Mouse (Mus musculus): ENCODE measurements at regions not wholly inside any gene's neighbourhood (a gene's known extent, or its start where the extent isn't known, plus 50 kb on each side); places are given as distances from the start of the nearest gene placed in this dataset.
A peak's percentile ranks its signal among the peaks of the same experiment; 100 is the strongest.

- no peak for DNase-seq (ENCODE audit: low spot score)
Measured at GRCm38 (mm10) chr2:28349911-28350310, 96.7 kb upstream of the Ppp1r26 start.

GRCm38 (mm10) chr2:28351445-28351844 is 95.2 kb upstream of the Ppp1r26 start:
- DNase-seq (ENCODE audit: low spot score): no peak

GRCm38 (mm10) chr2:28352903-28353302 is 93.7 kb upstream of the Ppp1r26 start:
- DNase-seq (ENCODE audit: low spot score): no peak

GRCm38 (mm10) chr2:28362199-28362598 is 84.4 kb upstream of the Ppp1r26 start:
- peak; percentile 8 for DNase-seq (ENCODE audit: low spot score)

- DNase-seq (ENCODE audit: low spot score): no peak
Measured at GRCm38 (mm10) chr2:28364623-28365022, 82.0 kb upstream of the Ppp1r26 start.

DNA sequence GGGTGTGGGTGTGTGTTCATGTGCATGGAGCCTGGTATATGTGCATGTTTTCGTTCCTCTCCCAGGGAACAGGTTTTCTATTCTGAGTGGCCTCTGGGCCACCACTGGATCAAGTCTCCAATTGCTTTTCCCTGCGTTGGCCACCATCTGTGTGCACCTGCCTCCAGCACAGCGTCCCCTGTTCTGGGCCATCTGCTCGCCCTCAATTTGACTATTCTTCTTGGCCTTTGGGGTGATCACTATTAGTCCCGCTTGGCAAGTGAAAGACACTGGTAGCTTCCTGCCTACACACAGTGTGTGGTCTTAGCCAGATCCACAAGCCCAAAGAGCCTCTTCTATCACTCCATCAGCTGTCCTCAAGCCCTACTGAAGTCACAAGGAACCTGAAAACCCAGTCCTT is 80.8 kb upstream of the Ppp1r26 start:
- no peak for DNase-seq (ENCODE audit: low spot score)

GRCm38 (mm10) chr2:28374838-28375237 is 71.8 kb upstream of the Ppp1r26 start:
- peak; percentile 39 for DNase-seq (ENCODE audit: low spot score)

DNA sequence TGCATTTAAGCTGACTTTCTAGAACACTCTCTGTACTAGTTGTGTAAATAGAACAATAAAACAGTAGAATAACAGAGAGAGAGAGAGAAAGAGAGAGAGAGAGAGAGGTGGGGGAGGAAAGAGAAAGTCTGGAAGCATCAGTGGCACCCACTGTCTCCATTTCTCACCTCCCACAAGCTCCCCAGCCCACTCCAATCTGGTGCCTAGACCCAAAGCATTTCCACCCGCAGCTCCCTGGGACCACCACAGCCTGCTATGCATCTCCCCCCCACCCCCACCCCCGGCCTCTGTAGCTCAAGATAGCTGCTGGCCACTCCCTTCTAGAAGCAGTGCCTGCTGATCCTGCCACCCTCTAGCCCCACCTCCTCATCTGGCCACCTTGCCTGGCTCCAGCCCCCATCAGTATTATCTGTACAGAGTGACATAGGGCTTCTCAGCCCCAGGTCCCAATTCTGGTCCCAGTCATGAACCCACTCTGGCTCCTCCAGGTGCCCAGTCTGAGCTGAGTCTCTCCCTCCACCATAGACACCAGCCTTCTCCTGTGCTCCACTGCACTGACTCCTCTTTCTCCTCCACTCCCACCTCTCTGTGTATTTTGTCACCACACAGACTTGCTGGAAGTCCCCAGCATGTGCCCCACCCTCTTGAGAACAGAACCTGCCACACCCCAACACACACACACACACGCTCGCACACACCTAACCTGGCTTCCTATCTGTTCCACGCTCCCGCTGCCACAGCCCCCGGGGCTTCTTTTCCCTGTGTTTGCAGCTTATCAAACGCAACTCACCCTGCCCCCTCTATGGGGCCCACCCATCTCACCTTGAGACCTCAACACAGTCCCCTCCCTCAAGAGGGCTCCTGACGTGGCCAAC is 68.4 kb upstream of the Ppp1r26 start:
- peak; percentile 20 for DNase-seq (ENCODE audit: low spot score)

DNA sequence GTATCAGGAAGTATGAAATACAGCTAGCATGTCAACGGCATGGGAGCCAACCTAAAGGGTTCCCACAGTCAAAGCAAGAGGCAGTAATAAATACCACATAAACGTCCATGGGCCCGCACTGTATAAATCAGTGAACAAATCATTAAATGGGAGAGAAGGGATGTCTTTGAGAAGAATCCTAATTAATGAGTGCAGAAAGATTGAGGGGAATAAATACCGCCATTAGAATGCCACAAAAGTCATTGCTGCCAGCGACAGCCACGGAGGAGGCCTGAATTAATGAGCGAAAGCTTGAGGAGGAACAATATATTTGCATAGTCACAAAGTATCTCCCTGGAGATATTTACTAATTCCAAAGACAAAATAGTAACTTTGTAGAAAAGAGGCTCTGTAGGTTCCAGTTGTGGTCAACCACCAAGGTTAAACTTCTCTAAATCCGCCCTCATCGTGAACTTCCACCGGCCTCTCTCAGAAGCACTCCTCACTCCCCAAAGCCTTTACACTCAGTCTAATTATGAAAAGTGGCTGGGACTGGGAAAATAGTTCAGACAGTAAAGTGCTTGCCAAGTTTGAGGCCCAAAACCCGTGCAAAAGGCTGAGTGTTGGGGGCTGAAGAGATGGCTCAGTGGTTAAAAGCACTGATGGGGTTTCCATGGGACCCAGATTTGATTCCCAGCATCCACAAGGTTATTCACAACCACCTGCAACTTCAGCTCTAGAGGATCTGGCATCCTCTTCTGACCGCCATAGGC is 64.4 kb upstream of the Ppp1r26 start:
- DNase-seq (ENCODE audit: low spot score): no peak

GRCm38 (mm10) chr2:28384875-28385274 is 61.7 kb upstream of the Ppp1r26 start:
- DNase-seq (ENCODE audit: low spot score): no peak

DNA sequence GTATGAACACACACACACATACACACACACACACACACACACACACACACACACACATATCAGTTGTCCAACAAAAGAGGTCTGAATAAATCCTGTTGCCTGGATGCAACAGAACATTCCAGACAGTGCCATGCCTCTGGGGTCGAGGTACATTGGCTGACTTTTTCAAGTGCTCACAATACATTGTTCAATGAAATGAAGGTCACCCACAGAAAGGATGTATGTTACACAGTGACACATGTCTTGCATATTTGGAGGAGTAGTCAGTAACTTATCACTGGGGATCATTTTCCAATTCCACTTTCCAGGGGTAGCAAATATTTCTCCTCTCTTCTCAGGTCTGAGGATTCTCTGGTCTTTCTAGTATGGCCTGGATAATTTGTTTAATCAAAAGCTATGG is 59.8 kb upstream of the Ppp1r26 start:
- DNase-seq (ENCODE audit: low spot score): no peak

GRCm38 (mm10) chr2:28387422-28387836 is 59.2 kb upstream of the Ppp1r26 start:
- no peak for DNase-seq (ENCODE audit: low spot score)

- DNase-seq (ENCODE audit: low spot score): no peak
Measured at GRCm38 (mm10) chr2:28387926-28388325, 58.7 kb upstream of the Ppp1r26 start.

DNA sequence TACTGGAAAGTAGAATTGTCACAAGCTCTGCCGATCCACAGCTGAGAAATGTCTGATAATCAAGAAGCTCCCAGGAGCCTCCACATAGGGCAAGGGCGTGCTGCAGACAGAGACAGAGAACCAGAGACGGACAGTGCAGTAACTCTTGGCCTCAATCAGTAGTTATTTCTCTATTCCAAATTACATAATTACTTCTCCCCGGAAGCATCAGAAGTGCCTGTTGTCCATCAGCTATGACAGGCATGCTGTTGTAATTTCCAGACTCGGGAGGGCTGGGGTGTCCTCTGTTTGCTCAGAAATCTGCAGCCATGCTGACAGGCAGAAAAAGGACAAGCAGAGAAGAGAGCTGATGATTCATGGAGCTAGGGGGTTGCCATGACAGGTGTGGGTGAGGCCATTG is 56.9 kb upstream of the Ppp1r26 start:
- DNase-seq (ENCODE audit: low spot score): no peak

- no peak for DNase-seq (ENCODE audit: low spot score)
Measured at GRCm38 (mm10) chr2:28395391-28395790, 51.2 kb upstream of the Ppp1r26 start.
